Mouse (Mus musculus) G1E (cell line): ENCODE data around the gene Arhgef33.

Source experiments
- CTCF ChIP-seq: IDR thresholded peaks from 2 replicates; pipeline ENCODE4 v1.5.1; 2012; ENCODE audit warnings: low read depth, low read length, inconsistent platforms, mixed read lengths
- GATA1 ChIP-seq: IDR thresholded peaks from 2 replicates; pipeline ENCODE4 v1.6.1; 2012; ENCODE audit warnings: borderline replicate concordance, low read length, inconsistent platforms, mixed read lengths

DNA sequence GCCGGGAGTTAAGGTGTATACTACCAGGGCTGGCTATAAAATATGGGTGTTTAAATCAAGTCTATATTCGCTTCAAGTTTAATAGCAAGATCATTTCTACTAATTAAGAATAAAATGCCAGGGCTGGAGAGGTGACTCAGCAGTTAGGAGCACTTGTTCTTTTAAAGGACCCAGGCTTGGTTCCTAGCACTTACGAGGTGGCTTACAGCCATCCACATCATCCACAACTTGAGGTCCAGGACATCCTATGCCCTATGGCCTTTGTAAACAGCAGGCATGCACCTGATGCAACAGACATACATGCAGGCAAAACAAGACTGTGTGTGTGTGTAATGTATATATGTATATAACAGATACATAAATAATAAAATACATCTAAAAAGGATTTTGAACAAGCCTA is 39.1 kb upstream of the Arhgef33 start:
- no peak for TF ChIP-seq CTCF
- no peak for TF ChIP-seq GATA1
